Mouse (Mus musculus): ENCODE results near the gene Acsf3. TPM values are rescaled to one million over a fixed set of nuclear protein-coding genes. Genes with fewer than 3 reads are reported as not detected.

The Acsf3 gene
- 9.9 and 23.1 TPM in 2 replicates for polyA plus RNA-seq (2012; ENCODE audit: insufficient read depth, low replicate concordance)

- Histone ChIP-seq H3K9me3 (no peaks in the 10 kb centered on the region), H3K4me1 (peaks cover 76% of the 10 kb centered on the region), H3K4me3 (replicated peaks) (peak within 1 kb of the TSS; percentile 98), H3K27me3 (replicated peaks) (peaks cover 31% of the 10 kb centered on the region), H3K36me3 (replicated peaks; ENCODE audit: low read length) (peaks cover 16% of the 10 kb centered on the region)
- TF ChIP-seq GATA1 (IDR thresholded peaks at IDR 0.05; ENCODE audit: borderline replicate concordance, low read length) (no peak), FLI1 (IDR thresholded peaks at IDR 0.05; ENCODE audit: low read length) (no peak)
Observed at GRCm38 (mm10) chr8:122775285-122776155, at the start of gene Acsf3. Gene Acsf3 (plus strand): TSS chr8:122775486.

- Histone ChIP-seq H3K36me3 (replicated peaks; ENCODE audit: low read length) (no peaks in the 10 kb centered on the region), H3K4me3 (replicated peaks) (no peak overlapping the region), H3K4me1 (peaks cover 69% of the 10 kb centered on the region), H3K9me3 (no peaks in the 10 kb centered on the region), H3K27me3 (replicated peaks) (peaks cover 55% of the 10 kb centered on the region)
- TF ChIP-seq FLI1 (IDR thresholded peaks at IDR 0.05; ENCODE audit: low read length): no peak
- TF ChIP-seq GATA1 (IDR thresholded peaks at IDR 0.05; ENCODE audit: borderline replicate concordance, low read length): no peak
Observed at GRCm38 (mm10) chr8:122726789-122727188, 48.5 kb upstream of the Acsf3 start.

GRCm38 (mm10) chr8:122727412-122727811, 47.9 kb upstream of the Acsf3 start:
- Histone ChIP-seq H3K9me3 (no peaks in the 10 kb centered on the region), H3K4me3 (replicated peaks) (no peak overlapping the region), H3K36me3 (replicated peaks; ENCODE audit: low read length) (no peaks in the 10 kb centered on the region), H3K27me3 (replicated peaks) (peaks cover 57% of the 10 kb centered on the region), H3K4me1 (peaks cover 68% of the 10 kb centered on the region)
- TF ChIP-seq FLI1 (IDR thresholded peaks at IDR 0.05; ENCODE audit: low read length): no peak
- no peak for TF ChIP-seq GATA1 (IDR thresholded peaks at IDR 0.05; ENCODE audit: borderline replicate concordance, low read length)

GRCm38 (mm10) chr8:122728630-122729029, 46.7 kb upstream of the Acsf3 start:
- no peak for TF ChIP-seq FLI1 (IDR thresholded peaks at IDR 0.05; ENCODE audit: low read length)
- no peak for TF ChIP-seq GATA1 (IDR thresholded peaks at IDR 0.05; ENCODE audit: borderline replicate concordance, low read length)
- H3K27me3 ChIP-seq (replicated peaks): peaks cover 58% of the 10 kb centered on the region
- no peaks in the 10 kb centered on the region for H3K36me3 ChIP-seq (replicated peaks; ENCODE audit: low read length)
- H3K4me3 ChIP-seq (replicated peaks): no peak overlapping the region
- no peaks in the 10 kb centered on the region for H3K9me3 ChIP-seq
- H3K4me1 ChIP-seq: peaks cover 57% of the 10 kb centered on the region

GRCm38 (mm10) chr8:122735110-122735509, 40.2 kb upstream of the Acsf3 start:
- Histone ChIP-seq H3K27me3 (replicated peaks) (peaks cover 65% of the 10 kb centered on the region), H3K9me3 (no peaks in the 10 kb centered on the region), H3K4me3 (replicated peaks) (peak overlapping the region; percentile 88), H3K4me1 (peaks cover 70% of the 10 kb centered on the region), H3K36me3 (replicated peaks; ENCODE audit: low read length) (no peaks in the 10 kb centered on the region)
- no peak for TF ChIP-seq FLI1 (IDR thresholded peaks at IDR 0.05; ENCODE audit: low read length)
- TF ChIP-seq GATA1 (IDR thresholded peaks at IDR 0.05; ENCODE audit: borderline replicate concordance, low read length): no peak

GRCm38 (mm10) chr8:122735542-122736473, 39.5 kb upstream of the Acsf3 start:
- no peak for TF ChIP-seq FLI1 (IDR thresholded peaks at IDR 0.05; ENCODE audit: low read length)
- TF ChIP-seq GATA1 (IDR thresholded peaks at IDR 0.05; ENCODE audit: borderline replicate concordance, low read length): no peak
- Histone ChIP-seq H3K27me3 (replicated peaks) (peaks cover 70% of the 10 kb centered on the region), H3K4me1 (peaks cover 77% of the 10 kb centered on the region), H3K9me3 (no peaks in the 10 kb centered on the region), H3K4me3 (replicated peaks) (peak overlapping the region; percentile 88), H3K36me3 (replicated peaks; ENCODE audit: low read length) (no peaks in the 10 kb centered on the region)

DNA sequence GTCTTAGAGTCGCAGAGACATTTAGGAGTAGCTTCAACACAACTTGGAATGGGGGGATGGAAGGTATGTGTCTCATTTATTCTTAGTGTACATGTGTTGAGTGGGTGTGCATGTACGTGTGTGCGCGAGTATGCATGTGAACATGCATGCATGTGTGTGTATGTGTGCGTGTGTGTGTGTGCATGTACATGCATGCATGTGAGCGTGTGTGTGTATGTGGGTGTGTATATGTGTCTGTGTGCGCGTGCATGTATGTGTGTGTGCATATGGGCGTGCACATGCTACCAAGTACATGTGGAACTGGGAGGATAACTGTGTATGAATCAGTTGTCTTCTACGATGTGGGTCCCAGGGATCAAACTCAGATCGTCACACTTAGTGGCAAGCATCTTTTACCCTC, 38.7 kb upstream of the Acsf3 start:
- H3K4me1 ChIP-seq: peaks cover 79% of the 10 kb centered on the region
- H3K36me3 ChIP-seq (replicated peaks; ENCODE audit: low read length): no peaks in the 10 kb centered on the region
- peaks cover 76% of the 10 kb centered on the region for H3K27me3 ChIP-seq (replicated peaks)
- no peak for TF ChIP-seq FLI1 (IDR thresholded peaks at IDR 0.05; ENCODE audit: low read length)
- no peak for TF ChIP-seq GATA1 (IDR thresholded peaks at IDR 0.05; ENCODE audit: borderline replicate concordance, low read length)
- no peaks in the 10 kb centered on the region for H3K9me3 ChIP-seq
- peak overlapping the region; percentile 88 for H3K4me3 ChIP-seq (replicated peaks)

GRCm38 (mm10) chr8:122737071-122737470, 38.2 kb upstream of the Acsf3 start:
- H3K4me3 ChIP-seq (replicated peaks): no peak overlapping the region
- peaks cover 81% of the 10 kb centered on the region for H3K4me1 ChIP-seq
- H3K27me3 ChIP-seq (replicated peaks): peaks cover 76% of the 10 kb centered on the region
- no peaks in the 10 kb centered on the region for H3K36me3 ChIP-seq (replicated peaks; ENCODE audit: low read length)
- no peaks in the 10 kb centered on the region for H3K9me3 ChIP-seq
- TF ChIP-seq FLI1 (IDR thresholded peaks at IDR 0.05; ENCODE audit: low read length): no peak
- no peak for TF ChIP-seq GATA1 (IDR thresholded peaks at IDR 0.05; ENCODE audit: borderline replicate concordance, low read length)

- Histone ChIP-seq H3K4me3 (replicated peaks) (peak overlapping the region; percentile 20), H3K27me3 (replicated peaks) (peaks cover 76% of the 10 kb centered on the region), H3K4me1 (peaks cover 80% of the 10 kb centered on the region), H3K9me3 (no peaks in the 10 kb centered on the region), H3K36me3 (replicated peaks; ENCODE audit: low read length) (no peaks in the 10 kb centered on the region)
- no peak for TF ChIP-seq FLI1 (IDR thresholded peaks at IDR 0.05; ENCODE audit: low read length)
- no peak for TF ChIP-seq GATA1 (IDR thresholded peaks at IDR 0.05; ENCODE audit: borderline replicate concordance, low read length)
Observed at GRCm38 (mm10) chr8:122737886-122738285, 37.4 kb upstream of the Acsf3 start.

Measured in megakaryocyte, embryonic 14.5 days (primary cell).